Mouse (Mus musculus): ENCODE data around the gene Ube2o.

The Ube2o gene

GRCm38 (mm10) chr11:116488207-116488606 is 93.0 kb downstream of the Ube2o start:
- DNase-seq (ENCODE audit: low read depth, low spot score): no peak
